Mouse (Mus musculus) neural tube, embryonic 14.5 days (tissue): ENCODE measurements around the gene Tepp. TPM values are rescaled to one million over a fixed set of nuclear protein-coding genes. Genes with fewer than 3 reads are reported as not detected.

Experiments
- ATAC-seq: fragments of 200-750 bp; cut with Nextera tagmentation; 2 replicates; pipeline ENCODE4 v1.8.0; 2017; ENCODE audit warnings: low read depth, mild to moderate bottlenecking, moderate TSS enrichment, moderate library complexity
- H3K27ac ChIP-seq: fragments of 300-500 bp; sonication (generic); 2 replicates; pipeline ENCODE4 v1.5.1; 2014; ENCODE audit warnings: low read depth, mild to moderate bottlenecking, control low read depth, low read length, moderate library complexity, mixed read lengths
- H3K27me3 ChIP-seq: fragments of 300-500 bp; sonication (generic); 2 replicates; pipeline ENCODE4 v1.6.1; 2014; ENCODE audit warnings: low read length; ENCODE audit not compliant: control insufficient read depth, insufficient read depth
- H3K36me3 ChIP-seq: fragments of 300-500 bp; sonication (generic); 2 replicates; pipeline ENCODE4 v1.6.1; 2014; ENCODE audit warnings: low read length, mixed read lengths; ENCODE audit not compliant: control insufficient read depth, insufficient read depth
- H3K4me1 ChIP-seq: fragments of 300-500 bp; sonication (generic); 2 replicates; pipeline ENCODE4 v1.6.1; 2014; ENCODE audit warnings: low read length; ENCODE audit not compliant: control insufficient read depth, insufficient read depth
- H3K4me2 ChIP-seq: fragments of 300-500 bp; sonication (generic); 2 replicates; pipeline ENCODE4 v1.6.1; 2014; ENCODE audit warnings: mild to moderate bottlenecking, low read depth, low read length, control low read depth
- H3K4me3 ChIP-seq: fragments of 300-500 bp; sonication (generic); 2 replicates; pipeline ENCODE4 v1.5.1; 2014; ENCODE audit warnings: low read depth, low read length, control low read depth, mixed read lengths
- H3K9ac ChIP-seq: fragments of 300-500 bp; sonication (generic); replicated peaks from 2 replicates; pipeline ENCODE4 v1.6.1; 2014; ENCODE audit warnings: low read depth, mild to moderate bottlenecking, control low read depth, low read length, mixed read lengths
- H3K9me3 ChIP-seq: fragments of 300-500 bp; sonication (generic); 2 replicates; pipeline ENCODE4 v1.6.1; 2016; ENCODE audit warnings: low read length; ENCODE audit not compliant: control insufficient read depth
- WGBS: fragments of 180-500 bp; shearing (Covaris S2); extraction: QIAGEN DNeasy Blood & Tissue Kit; methylation state at CpG from one replicate; pipeline ENCODE4 v1.1.7; 2014; 5-methylcytosine and 5-hydroxymethylcytosine counted together
- polyA plus RNA-seq: library from polyadenylated mRNA; unstranded; fragments of >200 nt; fragmentation: Nextera tagmentation; extraction: Ambion mirVana; gene quantifications from 2 replicates; pipeline ENCODE4 v1.2.1, GENCODE M21; 2014

Tepp gene
- polyA plus RNA-seq, 1 experiment from 2014 or later = 1.6 TPM

GRCm38 (mm10) chr8:95324646-95325045 is 14.3 kb downstream of the Tepp start:
- peaks cover 39% of the 10 kb centered on the region for H3K36me3 ChIP-seq
- H3K4me3 ChIP-seq = no peak overlapping the region
- 0 out of 2 replicates have a peak, but pooled peaks cover 4% of the 10 kb centered on the region for H3K4me1 ChIP-seq
- 56% methylated on average over 5 of the region's 5 CpGs for WGBS
- no peak overlapping the region for H3K4me2 ChIP-seq
- no peak overlapping the region for H3K9ac ChIP-seq
- no peaks in the 10 kb centered on the region for H3K9me3 ChIP-seq
- no peaks in the 10 kb centered on the region for H3K27me3 ChIP-seq
- no peak for ATAC-seq
- no peak overlapping the region for H3K27ac ChIP-seq

DNA sequence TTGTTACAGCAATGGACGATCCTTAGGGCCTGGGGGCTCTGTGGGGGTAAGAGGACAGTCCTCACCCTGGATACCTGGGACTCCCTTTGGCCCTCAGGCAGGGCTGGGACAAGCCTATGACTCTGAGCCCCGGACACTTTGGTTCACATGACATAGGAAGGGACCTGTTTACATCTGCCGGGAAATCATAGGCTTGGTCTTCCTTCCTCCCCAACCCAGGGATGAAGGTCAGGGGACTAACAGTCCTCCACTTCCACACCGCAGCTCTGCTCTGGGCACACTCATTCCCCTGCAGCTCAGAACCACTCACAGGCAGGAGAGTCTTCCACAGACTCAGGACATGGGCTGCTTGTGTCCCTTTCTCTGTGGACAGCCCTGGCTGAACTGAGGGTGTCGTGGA is 16.5 kb downstream of the Tepp start:
- Histone ChIP-seq H3K27ac (no peak overlapping the region), H3K9me3 (no peaks in the 10 kb centered on the region), H3K4me1 (peaks cover 14% of the 10 kb centered on the region), H3K36me3 (peaks cover 39% of the 10 kb centered on the region), H3K4me3 (no peak overlapping the region), H3K9ac (no peak overlapping the region), H3K4me2 (no peak overlapping the region), H3K27me3 (no peaks in the 10 kb centered on the region)
- 90% methylated on average over 5 of the region's 5 CpGs for WGBS
- ATAC-seq = no peak

DNA sequence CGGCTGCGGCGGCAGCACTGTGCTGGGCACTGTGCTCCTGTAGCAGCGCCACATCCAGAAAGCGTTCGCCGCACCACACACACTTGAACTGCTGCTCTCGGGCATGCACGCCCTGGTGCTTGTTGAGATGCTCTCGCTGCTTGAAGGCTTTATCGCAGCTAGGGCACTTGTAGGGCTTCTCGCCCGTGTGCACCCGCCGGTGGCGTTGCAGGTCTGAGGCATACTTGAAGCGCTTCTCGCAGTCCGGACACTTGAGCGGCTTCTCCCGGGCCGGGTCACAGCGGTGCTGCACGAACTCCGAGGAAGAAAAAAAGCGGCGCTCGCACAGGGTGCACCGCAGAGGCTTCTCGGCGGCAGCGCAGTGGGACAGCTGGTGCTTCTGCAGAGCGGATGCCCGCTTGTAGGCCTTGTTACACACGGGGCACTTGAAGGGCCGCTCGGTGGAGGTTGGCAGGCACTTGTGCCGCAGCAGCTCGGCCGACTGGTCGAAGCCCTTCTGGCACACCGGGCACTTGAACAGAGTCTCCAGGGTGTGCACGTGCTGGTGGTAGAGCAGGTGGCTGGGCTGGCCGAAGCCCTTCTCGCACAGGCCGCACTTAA is 17.6 kb downstream of the Tepp start:
- H3K9me3 ChIP-seq = no peaks in the 10 kb centered on the region
- H3K27ac ChIP-seq = no peak overlapping the region
- no peak overlapping the region for H3K4me2 ChIP-seq
- H3K36me3 ChIP-seq = peaks cover 39% of the 10 kb centered on the region
- peaks cover 14% of the 10 kb centered on the region for H3K4me1 ChIP-seq
- no peaks in the 10 kb centered on the region for H3K27me3 ChIP-seq
- no peak overlapping the region for H3K9ac ChIP-seq
- ATAC-seq = no peak
- WGBS = 80% methylated on average over 46 of the region's 46 CpGs
- H3K4me3 ChIP-seq = no peak overlapping the region

DNA sequence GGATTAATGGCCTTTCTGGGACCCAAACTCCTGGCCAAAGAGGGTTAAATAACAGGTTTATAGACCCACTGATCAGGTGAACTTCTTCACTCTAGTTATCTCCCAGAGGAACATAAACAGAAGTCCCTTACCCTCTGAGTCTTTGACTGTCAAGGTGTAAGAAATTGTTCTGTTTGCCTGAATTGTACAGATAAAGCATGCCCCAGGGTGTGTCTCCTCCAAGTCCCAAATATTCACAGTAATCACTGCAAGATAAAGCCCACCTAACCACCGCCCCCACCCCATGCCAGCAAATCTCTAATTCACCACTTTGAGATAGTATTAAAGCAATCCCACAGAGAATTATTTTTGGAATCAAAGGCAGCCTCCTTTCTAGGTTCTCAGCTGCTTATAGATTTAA is 20.0 kb downstream of the Tepp start:
- H3K36me3 ChIP-seq = peaks cover 35% of the 10 kb centered on the region
- H3K27ac ChIP-seq = no peak overlapping the region; the same call in 1 of the 2 replicates

DNA sequence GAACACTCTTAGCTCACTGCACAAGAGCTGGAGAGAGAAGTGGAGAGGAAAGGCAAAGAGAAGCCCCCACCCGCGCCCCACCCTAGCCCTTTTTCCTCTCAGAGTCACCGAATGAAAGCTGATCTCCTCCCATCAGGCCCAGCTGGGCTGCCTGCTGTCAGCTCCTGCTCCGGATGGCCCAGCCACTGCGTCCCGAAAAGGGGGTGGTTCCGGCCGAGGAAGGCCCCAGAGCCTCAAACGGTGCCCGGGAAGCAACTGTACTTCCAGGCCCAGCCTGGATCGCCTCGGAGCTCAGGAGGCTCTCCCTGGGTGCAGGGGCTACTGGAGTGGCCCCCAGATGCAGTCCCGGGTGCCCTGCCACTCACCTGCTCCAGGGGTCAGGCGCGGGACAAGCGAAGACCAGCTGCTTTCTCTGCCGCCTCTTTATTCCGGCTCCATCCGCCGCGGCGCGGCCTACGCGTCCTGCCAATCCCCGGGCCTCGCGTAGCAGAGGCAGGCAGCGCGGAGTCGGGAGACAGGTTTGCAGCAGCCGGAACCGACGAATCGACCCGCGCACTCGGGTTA is 20.9 kb downstream of the Tepp start:
- H3K27me3 ChIP-seq = no peaks in the 10 kb centered on the region
- peaks cover 34% of the 10 kb centered on the region for H3K36me3 ChIP-seq
- peaks cover 14% of the 10 kb centered on the region for H3K4me1 ChIP-seq
- WGBS = under 1% methylated on average over 34 of the region's 38 CpGs
- peak overlapping the region; percentile 87 for H3K27ac ChIP-seq
- H3K4me3 ChIP-seq = peak overlapping the region; percentile 90
- H3K4me2 ChIP-seq = peak overlapping the region; percentile 83
- peak; percentile 56 for ATAC-seq
- H3K9me3 ChIP-seq = no peaks in the 10 kb centered on the region
- H3K9ac ChIP-seq = peak overlapping the region; percentile 96

More for the DNA sequence above, 20.0 kb downstream of the Tepp start:
- H3K9ac ChIP-seq = peak overlapping the region; percentile 96
- peaks cover 14% of the 10 kb centered on the region for H3K4me1 ChIP-seq
- peak overlapping the region; percentile 83 for H3K4me2 ChIP-seq
- H3K9me3 ChIP-seq = no peaks in the 10 kb centered on the region
- ATAC-seq = no peak
- peak overlapping the region; percentile 90 for H3K4me3 ChIP-seq
- no peaks in the 10 kb centered on the region for H3K27me3 ChIP-seq
- WGBS = 93% methylated on average over 1 of the region's 1 CpGs

DNA sequence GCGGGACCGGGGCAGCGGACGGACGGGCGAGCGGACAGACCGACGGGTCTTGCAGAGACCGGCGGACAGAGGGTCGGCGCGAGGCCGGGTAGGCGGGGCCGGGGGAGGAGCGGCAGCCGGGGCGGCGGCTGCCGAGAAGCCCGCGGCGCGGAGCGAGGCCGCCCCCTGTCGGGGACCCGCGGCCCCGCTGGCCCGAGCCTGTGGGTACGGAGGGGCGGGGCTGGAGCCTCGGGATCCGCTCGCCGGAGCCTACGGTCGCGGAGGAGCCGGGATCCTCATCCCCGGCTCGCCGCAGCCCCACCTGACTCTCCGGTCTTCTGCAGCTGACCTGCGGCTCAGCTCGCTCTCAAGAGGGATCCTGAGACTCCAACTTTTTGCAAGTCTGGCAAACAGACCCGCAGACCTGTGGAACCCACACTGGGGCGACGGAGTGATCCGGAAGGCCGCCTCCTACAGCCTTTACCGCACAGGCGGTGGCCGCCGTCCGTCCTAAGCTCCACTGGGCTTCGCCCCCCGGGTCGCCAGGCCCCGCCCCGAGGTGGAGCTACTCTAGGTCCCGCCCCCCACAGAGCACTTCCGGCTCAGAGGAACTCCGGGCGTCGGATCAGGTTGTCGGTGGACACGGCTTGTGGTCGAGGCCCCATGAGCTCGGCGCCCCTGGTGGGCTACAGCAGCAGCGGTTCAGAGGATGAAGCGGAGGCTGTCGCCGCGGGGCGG is 21.5 kb downstream of the Tepp start, which contains the start of the genes Zfp319 and Usb1:
TSS of gene Zfp319 (minus strand) at position 231 of the 717 bp plus-strand sequence.
TSS of gene Usb1 (plus strand) at position 565 of the 717 bp plus-strand sequence.
- Histone ChIP-seq H3K4me2 (peak within 1 kb of the TSS; percentile 83), H3K9ac (peak within 1 kb of the TSS; percentile 96), H3K4me1 (peaks cover 10% of the 10 kb centered on the region), H3K4me3 (peak within 1 kb of the TSS; percentile 90), H3K9me3 (no peaks in the 10 kb centered on the region), H3K36me3 (peaks cover 27% of the 10 kb centered on the region), H3K27ac (peak within 1 kb of the TSS; percentile 87), H3K27me3 (no peaks in the 10 kb centered on the region)
- peak; percentile 93 for ATAC-seq
- under 1% methylated on average over 76 of the region's 80 CpGs for WGBS

- Histone ChIP-seq H3K27me3 (no peaks in the 10 kb centered on the region), H3K4me2 (peak overlapping the region; percentile 83), H3K4me3 (peak overlapping the region; percentile 90), H3K27ac (peak overlapping the region; percentile 87), H3K36me3 (peaks cover 20% of the 10 kb centered on the region), H3K9me3 (no peaks in the 10 kb centered on the region), H3K9ac (peak overlapping the region; percentile 96), H3K4me1 (peaks cover 10% of the 10 kb centered on the region)
- 25% methylated on average over 21 of the region's 21 CpGs for WGBS
- peak; percentile 25 for ATAC-seq
Observed at GRCm38 (mm10) chr8:95332437-95333199, 22.3 kb downstream of the Tepp start.

- Histone ChIP-seq H3K4me2 (no peak overlapping the region), H3K4me1 (peaks cover under 1% of the 10 kb centered on the region; the same call in 1 of the 2 replicates), H3K9ac (no peak overlapping the region), H3K9me3 (no peaks in the 10 kb centered on the region), H3K36me3 (0 out of 2 replicates have a peak, but pooled peaks cover 5% of the 10 kb centered on the region), H3K27me3 (no peaks in the 10 kb centered on the region), H3K4me3 (no peak overlapping the region), H3K27ac (no peak overlapping the region)
- 86% methylated on average over 1 of the region's 1 CpGs for WGBS
- ATAC-seq = no peak
Observed at GRCm38 (mm10) chr8:95335706-95336105, 25.3 kb downstream of the Tepp start.
